Mouse (Mus musculus) cerebellum, postnatal 4 days (tissue): ENCODE results near the gene Tm9sf4.

Experiments used
- DNase-seq, 2 experiments: peaks; one replicate each; pipeline ENCODE4 v3.0.0; 2022; ENCODE audit warnings: low spot score in 2 of 2, mixed read lengths in 1 of 2

Gene Tm9sf4

DNA sequence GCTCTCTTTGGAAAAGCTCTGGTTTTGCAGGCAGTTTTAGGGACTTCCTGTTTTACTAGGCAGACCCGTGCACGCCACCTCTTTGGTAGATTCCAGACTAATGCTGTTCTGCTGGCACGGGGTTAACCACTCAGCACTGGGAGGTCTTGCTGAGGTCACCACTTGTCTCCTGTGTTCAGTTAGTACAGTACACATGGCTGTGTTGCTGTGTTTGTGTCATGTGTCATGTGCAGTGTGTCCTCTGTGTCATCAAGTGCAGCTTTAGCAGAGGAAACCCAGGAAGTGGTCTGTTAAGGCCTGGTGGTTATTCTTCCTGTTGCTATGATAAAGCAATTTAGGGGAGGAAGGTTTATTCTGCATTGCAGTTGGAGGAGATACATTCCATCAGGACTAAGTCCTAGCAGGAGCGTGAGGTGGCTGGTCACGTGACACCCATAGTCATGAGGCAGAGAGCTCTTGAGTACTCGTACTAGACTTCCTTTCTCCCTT is 53.7 kb downstream of the Tm9sf4 start:
- DNase-seq, result no peak

DNA sequence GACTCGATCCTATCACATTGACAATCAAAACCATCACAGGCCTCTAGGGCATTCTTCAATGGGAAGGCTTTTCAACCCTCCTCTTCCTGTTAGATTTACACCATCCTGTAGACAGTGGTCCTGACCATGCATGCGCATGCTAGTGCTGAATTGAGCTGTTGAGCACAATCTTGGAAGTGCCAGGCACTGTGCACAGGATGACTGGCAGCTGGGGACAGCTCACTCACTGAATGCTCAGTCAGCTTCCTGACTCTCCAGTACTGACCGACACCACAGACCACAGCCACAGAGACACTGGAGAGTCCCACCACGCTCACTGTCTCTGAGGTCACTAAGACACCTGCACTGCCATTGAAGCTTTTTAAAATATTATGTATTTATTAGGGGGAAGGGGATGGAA is 54.3 kb downstream of the Tm9sf4 start:
- DNase-seq, result no peak

DNA sequence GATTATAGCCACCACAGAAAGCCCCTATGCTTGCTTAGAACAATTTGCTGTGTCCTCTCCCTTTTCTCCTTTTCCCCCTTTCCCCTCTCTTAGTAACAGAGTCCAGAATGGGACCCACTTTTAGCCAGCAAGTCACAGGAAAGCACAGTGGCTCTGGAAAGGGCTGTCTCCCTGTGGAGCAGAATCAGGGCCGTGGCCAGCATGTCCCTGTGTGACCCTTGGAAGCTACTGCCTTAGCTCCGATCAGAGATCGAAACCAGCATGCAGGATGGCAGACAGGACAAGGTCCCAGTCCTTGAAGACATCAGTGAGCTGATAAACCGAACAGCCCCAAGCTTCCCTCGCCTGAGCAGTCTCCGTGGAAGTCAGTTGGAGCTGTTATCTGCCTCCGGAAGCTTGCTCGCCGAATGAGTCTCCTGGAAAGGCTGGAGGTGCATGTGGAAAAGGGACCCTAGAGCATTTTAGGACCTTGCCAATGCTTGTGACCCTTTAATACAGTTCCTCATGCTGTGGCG is 56.8 kb downstream of the Tm9sf4 start:
- DNase-seq, result no peak

DNA sequence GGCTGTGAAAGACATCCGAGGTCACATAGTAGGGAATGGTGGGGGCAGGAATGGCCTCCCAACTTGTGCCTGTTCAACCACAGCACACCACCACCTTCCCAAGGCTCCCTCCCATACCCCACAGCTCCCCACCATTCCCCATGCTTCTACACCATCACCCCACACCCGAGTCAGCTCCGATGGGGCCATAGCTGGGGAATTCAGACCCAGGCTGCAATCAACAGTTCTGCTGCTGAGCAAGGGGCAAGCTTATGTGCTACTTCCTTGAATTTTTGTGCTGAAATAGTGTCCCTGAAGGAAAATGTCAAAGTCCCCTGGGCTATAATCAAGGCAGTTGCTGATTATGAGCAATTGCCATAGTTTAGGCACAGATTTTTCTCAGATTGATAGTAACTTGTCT is 57.4 kb downstream of the Tm9sf4 start:
- no peak for DNase-seq

DNA sequence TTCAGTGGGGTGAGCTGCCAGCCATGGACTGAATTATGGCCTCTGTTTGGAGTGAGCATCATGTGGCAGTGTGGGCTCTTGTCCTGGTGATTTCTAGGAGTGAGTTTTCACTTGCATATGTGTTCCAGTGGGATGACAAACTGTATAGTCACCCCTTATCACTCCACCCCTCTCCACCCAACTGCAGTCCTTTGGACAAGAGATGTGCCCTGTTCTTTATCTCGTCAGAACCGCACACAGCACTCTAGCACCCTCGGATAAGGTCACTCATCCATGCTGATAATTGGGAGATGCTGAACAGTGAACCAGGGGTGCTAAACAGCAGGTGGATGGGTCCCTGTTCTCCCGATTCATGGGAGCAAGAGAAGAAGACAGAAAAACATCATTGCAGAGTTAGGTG is 60.5 kb downstream of the Tm9sf4 start:
- no peak for DNase-seq

DNA sequence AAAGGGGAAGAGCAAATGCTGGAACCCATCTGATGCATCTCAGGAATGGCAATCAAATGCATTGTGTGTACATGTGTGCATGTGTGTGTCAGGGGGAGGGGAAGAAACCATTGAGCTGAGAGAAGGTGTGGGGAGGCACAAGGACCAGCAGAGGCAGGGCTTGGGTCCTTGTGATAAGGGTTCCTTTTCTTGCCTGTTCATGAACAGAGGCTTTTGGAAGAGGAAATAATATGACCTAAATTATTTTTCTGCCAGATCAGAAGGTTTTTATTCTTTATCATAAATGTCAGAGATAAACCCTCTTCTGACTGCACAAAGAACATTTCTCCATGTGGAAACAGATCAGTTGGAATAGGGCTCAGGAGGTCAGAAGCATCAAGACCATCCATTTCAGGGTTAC is 61.0 kb downstream of the Tm9sf4 start:
- DNase-seq, result no peak

DNA sequence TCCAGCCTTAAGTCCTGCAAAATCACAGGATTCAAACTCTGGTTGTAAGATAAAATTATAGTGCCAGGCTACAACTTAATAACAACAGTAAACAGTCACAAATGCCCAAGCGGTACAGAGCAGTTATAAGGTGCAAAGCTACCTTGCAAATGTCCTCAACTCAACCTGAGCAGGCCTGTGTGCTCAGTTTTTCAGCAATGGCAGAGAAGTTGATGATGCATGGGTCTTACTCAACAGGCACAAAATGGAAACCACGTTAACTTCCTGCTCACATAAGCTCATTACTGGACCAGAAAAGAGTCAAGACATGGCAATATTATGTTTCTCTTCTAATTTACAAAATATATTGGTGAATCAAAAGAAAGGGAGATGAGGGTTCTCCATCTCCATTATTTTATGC is 61.5 kb downstream of the Tm9sf4 start:
- no peak for DNase-seq

DNA sequence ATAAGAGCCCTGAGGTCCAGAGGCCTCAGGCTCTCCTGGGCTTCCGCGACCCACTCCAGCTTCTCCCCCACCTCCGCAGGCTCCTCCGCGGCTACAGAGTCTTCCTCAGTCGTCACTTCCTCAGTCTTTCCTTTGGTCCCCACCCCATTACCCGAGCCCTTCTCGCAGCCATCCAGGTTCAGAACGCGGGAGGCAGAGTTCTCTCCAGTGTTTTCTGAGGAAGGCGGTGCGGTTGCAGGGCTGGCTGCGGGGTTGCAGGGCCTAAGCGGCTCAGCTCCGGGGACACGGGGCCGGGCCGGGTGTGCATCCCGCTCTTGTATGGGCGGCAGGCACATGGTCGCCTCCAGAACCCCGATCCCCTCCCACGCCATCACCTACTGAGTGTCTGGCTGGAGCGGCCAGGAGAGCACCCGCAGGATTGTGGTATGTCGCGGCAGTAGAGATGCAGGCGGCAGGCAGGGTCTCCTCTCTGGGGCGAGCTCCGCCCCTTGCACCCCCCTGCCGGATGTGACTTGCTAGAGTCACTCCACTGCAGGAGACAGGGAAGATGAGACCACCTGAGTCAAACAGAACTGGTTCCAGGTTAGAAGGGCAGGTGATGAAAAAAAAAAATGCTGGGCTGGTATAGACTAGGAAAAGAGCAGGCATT is 64.0 kb downstream of the Tm9sf4 start, which contains the start of gene Tspyl3:
Gene Tspyl3 (minus strand): TSS at position 496 of the 649 bp plus-strand sequence.
- DNase-seq, result peak; percentile 44 to 56

DNA sequence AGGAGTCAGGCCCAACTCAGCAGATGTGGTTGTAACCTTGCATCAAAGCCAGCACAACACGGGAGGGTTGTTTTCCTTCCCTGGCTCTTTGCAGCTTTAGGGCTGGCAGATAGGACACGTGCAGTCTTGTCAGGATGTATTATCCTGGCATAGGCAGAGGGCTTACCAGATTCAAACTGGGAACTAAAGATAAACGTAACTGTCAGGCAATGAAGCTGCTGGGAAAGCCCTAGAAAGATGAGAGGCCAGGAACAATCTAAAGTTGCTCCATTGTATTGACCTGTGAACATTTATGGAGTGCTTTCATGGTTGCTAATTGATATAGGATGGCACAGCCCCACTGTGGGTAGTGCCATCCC is 64.5 kb downstream of the Tm9sf4 start:
- no peak for DNase-seq

DNA sequence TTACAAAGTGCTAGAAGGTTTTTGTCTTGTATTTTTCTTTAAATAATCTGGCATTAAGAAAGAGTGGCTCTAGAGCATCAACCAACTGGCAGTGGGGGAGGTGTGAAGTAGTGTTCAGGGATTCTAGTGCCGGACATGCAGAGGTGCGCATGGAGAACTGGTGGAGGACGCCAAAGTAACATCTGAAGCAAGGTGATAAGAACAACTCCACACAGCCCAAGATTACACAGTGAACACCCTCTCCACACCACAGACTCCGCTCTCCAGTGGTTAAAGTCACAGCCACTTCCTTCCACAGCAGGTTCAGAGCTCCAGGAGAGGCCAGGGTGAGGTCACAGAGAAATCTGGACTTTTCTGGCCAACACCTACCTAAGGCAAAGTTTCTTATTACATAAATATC is 66.9 kb downstream of the Tm9sf4 start:
- no peak for DNase-seq

DNA sequence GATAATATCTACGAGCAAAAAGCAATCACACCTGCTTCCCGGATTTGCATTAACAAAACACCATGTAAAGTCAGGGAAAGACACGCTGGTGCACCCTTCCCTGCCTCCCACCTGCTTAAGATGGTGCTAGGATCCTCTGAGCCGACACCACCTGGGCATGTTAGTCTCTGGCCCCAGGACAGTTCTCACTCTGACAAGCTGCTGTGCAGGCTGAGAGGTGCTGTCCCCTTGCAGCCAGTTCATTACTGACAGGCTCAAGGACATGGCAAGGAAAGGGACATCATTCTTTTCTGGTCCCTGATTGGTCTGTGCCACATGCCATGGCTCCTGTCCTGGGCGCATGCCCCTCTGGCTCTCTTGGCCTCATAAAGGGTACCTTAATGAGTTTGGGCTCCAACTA is 67.4 kb downstream of the Tm9sf4 start:
- no peak for DNase-seq

DNA sequence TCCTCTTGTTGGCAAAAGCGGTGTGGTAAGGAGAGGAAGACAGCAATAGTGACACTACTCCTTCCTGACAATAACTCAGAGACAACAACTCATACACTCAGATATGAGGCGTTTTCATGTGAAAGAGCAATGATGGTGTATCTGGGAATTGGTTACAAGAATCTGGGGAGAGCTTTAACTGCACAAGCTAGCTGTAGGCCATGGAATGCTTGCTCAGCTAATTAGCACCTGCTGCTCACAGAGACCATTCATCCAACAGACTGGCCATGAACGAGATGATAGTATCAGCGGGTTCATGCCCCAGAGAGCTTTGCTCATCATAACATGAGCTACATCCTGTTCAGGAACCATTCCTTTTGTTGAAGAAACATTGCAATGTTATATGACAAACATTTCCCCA is 76.1 kb downstream of the Tm9sf4 start:
- no peak for DNase-seq

DNA sequence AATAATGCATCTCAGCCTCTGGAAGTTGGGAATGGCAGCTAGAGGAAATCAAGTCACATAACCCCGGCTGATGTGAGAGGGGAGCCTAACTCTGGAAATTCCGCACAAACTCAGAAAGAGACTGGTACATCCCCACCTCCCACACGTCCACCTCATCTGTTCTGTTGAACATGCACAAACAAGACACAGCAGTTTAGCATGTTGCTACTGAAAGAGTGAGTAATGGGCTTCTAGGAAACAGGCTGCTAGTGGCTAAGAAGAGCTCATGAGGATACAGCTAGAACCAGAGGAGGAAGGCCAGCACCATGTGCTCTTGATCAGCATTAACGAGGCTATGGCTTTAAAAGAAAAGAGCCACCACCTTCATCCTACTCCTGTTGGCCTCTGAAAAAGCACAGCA is 76.8 kb downstream of the Tm9sf4 start:
- no peak for DNase-seq

DNA sequence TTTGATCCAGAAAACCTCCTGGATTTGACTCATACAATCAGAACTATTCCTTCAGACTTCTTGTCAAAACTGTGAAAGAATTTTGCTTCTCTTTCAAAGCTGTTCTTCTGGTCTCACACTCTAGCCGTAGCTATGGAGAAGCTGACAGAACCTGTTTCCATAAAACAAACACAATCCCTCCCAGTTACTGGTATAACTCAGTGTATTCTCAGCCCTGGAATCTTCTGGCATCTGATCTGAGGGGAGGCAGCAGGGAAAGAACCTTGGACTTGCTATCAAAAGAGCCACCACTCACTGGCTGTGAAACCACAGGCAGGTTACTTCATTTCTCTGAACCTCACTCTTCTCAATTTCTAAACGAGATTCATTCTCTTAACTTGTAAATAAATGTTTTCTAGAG is 77.3 kb downstream of the Tm9sf4 start:
- no peak for DNase-seq

DNA sequence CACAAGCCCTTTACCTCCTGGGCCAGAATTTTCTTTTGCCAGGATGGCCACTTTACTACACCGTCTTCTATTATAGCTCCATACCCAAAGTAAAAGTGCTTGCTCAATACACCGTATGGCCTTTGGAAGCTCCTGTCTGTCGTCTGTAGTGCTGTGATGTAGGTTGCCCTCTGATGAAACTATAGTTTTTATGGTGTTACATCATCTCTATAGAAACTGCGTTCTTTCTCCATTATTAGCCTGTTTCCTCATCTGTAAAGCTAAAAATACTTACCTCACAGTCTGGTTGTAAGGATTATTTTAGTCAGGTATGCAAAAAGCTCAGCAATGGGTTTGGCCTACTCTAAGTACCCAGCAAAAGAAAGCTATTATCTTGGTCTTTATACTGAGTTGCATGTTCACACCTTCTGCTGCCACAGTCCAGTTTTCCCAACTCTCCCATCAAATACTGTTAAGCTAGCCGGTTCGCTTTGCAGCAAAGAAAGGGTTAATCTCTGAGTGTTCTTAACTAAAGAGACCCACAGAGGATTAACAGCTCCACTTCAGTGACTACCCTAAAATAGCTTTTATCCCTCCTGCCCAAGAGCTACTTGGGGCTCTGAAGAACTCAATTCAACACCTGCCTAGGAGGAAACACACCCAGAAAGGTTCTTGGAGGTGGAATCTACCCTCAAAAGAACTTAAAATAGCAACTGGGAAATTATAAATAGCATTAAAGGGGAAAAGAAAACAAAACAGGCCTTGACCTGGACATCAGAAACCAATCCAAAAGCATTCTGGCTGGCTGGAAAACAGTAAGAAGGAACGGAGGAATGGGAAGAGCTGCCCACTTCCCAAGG is 78.1 kb downstream of the Tm9sf4 start:
- DNase-seq, result no peak

DNA sequence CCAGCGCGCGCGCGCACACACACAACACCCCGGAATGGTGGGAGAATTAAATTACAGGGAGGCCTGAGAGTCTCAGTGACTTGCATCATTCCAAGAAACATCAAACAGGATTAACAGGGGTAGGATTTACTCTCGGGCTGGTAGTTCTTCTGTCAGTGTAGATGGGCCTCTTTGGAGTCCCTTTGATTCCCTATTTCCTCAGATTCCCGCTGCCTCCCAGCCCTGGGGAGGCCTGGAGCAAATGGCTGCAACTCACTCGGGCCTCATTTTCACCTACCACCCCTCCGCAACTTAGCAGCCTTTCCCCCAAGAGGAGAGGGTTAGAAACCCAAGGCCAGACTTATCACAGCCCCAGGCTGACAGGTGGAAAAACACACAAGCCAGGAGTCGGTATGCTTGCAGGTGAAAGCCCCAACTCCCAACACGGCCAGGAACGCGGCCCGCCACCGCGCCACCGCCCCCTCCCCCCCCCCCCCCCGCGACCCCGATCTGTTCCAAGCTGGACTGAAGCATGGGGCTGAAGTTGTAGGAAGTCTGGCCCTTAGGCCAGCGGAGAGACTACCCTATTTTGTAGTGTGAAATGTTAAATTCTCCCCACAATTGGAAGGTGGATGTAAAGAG is 78.9 kb downstream of the Tm9sf4 start:
- no peak for DNase-seq

DNA sequence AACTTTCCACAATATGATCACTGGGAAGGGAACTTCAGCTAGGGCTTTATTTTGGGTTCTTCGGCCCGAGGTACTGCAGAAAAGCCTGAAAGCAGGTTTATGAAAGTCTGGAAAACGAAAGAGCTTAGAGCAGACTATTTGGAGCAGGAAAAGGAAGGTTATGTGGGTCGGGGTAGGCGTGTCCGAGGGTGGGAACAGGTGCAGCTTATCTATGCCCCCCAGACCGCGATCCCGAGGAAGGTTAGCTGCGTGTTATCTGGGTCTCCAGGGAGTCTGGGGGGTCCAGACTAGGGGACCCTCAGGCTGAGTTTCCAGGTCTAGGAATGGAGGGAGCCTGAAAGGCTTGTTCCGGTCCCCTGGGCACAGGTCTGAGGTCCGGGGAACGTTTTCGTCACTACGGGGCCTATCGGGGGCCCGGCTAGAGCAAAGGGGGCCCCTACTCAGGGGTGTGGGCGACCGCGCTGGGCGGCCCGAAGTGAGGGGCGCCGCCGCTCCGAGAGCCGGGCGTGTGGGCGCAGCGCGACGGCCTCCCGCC is 79.7 kb downstream of the Tm9sf4 start:
- DNase-seq, result no peak

DNA sequence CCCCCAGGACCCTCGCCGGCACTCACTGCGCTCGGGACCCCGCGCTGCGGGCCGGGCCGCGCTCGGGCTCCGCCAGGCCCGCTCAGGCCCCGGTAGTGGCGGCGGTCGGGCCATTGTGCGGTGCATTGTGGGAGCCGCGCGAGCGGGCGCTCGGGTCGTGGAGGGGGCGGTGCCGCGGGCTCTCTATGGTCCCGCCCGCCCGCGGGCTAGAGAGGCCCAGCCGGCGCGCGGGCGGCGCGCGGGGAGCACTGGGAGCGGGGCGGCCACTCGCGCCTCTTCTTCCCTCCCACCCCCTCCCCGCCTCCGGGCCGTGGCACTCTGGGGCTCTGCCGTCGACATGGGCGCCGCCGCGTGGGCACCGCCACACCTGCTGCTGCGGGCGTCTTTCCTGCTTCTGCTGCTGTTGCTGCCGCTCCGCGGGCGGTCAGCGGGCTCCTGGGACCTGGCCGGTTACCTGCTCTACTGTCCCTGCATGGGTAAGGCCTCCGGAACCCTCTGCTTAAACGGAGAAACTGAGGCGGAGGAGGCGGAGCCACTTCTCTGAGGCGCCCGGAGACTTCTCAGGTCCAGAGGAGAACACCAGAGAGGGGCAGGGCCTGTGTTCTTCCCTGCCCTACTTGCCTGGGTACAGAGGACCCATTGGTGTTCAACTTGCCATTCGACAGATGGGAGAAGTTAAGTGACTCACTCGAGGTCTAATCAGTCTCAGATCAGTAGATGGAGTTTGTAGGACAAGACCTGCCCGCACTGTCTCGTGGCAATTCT is 80.3 kb downstream of the Tm9sf4 start, which contains the start of the genes Plagl2 and Pofut1:
Gene Plagl2 (minus strand): TSS at position 177 of the 765 bp plus-strand sequence.
Gene Pofut1 (plus strand): TSS at position 284 of the 765 bp plus-strand sequence.
- DNase-seq, result peak; percentile 65 to 85

DNA sequence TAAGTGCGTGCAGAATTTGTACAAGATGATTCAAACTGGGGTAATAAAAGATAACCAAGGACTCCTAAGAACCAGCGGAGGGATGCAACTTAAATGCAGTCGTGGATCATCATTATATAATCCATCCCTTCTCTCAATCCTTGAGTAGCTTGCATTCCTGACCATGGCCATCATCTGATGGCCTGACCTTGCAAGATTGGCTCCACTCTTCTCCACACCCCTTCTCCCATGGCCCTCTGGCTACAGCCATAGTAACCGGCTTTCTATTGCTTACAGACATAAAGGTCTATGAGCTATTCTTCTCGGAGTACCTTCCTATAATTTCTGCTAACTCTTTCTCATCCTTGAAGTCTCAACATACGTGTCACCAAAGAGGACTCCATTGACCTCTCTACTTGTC is 81.1 kb downstream of the Tm9sf4 start:
- no peak for DNase-seq

DNA sequence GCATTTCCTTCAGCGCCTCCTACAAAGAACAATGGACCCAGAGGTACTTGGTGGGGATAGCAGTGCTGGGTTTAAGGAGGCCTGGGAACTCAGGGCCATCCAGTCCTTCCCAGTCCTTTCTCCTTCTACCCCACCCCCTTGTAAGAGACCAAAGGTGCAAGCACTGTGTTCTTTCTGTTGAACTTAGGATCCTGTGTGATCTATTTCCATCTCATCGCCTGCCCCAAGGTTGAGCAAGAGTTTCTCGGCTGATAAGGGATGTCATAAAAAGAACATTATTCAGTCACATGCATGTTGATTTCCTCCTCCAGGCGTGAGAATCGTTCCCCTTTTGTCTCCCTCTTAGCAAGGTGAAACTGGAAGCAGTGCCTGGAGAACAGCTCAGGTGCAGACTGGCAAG is 88.6 kb downstream of the Tm9sf4 start:
- DNase-seq, result no peak

DNA sequence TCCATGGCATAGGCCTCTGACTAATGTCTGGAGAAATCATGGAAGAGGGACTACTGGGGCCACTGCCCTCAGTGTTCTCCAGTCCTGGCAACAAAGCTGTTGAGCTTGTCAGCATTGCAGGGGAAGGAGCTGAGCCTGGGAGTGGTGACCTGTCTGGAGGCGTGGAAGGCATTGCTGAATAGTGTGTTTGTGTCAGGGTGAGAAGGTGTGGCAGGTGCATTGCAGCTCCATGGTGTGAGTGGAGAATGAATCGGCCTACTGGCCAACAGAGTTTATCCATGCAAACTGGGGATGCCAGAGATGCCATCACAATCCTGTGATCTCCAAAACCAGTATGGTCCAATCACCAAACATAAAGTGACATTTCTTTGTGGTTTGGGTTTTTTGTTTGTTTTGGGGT is 95.5 kb downstream of the Tm9sf4 start:
- no peak for DNase-seq
